Mouse (Mus musculus): Measurements from ENCODE around the gene Arf3. TPM values are rescaled to one million over a fixed set of nuclear protein-coding genes. Genes with fewer than 3 reads are reported as not detected.

Gene Arf3
- polyA plus RNA-seq, 1 experiment from 2014 or later: 97.8 TPM

DNA sequence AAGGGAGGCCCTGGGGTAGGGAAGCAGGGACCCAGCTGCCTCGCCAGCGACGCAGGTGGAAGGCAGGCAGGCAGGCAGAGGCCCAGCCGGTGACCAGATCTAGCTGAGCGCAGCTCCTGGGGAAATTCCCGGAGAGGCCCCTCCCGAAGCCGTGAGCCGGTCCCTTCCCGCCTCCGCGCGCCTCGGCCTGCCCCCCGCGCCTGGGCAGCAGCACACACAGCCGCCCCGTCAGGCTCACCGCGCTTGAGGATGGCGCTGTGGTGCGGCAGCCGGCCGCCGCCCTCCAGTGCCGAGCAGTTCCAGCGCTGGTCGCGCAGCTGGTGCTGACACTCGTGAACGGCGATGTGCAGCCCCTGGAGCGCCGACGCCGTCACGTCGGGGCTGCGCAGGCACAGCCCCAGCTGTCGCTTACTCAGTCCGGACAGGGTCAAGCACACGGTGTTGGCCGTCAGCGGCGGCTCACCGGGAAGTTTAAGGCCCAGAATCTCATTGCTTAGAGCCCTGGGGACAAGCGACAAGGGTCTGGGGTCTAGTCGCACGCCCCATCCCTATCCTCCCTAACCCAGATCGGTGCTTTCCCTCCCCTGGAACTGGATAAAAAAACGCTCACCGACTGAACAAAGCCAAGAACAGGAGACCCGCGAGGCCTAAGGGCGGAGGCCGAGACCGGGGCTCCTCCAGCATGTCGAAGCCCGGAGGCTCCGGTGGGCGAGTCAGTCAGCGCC lies 13.4 kb upstream of the Arf3 start:
- no peak overlapping the region for H3K27ac ChIP-seq (replicated peaks)
- H3K4me2 ChIP-seq: peak overlapping the region; percentile 50
- no peaks in the 10 kb centered on the region for H3K9me3 ChIP-seq (replicated peaks)
- H3K27me3 ChIP-seq (replicated peaks): peaks cover 98% of the 10 kb centered on the region
- H3K4me3 ChIP-seq (replicated peaks): peak overlapping the region; percentile 29
- peak; percentile 42; the same call in 1 of the 2 replicates for ATAC-seq (ENCODE audit: low FRiP score)
- H3K36me3 ChIP-seq: no peaks in the 10 kb centered on the region
- peaks cover 47% of the 10 kb centered on the region for H3K4me1 ChIP-seq
- no peak overlapping the region; the same call in 1 of the 2 replicates for H3K9ac ChIP-seq (replicated peaks)
- WGBS: under 1% methylated on average over 62 of the region's 62 CpGs

DNA sequence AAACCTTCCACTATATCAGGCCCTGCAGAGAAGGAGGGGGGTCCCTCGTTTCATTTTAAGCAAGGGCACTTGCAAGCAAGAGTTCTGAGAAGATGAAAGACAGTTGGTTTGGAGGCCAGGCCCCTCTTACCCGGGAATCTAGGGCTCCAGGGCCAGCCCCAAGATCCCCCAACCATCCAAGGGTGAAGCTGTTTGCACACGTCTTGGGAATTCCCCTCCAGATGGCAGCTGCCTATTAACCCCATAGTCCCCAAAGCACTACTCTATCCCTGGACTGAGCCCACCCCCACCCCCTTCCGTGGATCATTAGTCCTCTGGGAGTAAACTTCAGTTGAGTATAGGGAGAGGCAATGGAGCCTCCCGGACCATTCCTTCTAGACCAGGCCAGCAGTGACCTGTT lies 12.5 kb upstream of the Arf3 start:
- Histone ChIP-seq H3K9me3 (replicated peaks) (no peaks in the 10 kb centered on the region), H3K4me1 (peaks cover 44% of the 10 kb centered on the region), H3K36me3 (no peaks in the 10 kb centered on the region), H3K27me3 (replicated peaks) (peaks cover 98% of the 10 kb centered on the region), H3K27ac (replicated peaks) (no peak overlapping the region), H3K9ac (replicated peaks) (no peak overlapping the region), H3K4me3 (replicated peaks) (no peak overlapping the region), H3K4me2 (no peak overlapping the region)
- WGBS: 2% methylated on average over 5 of the region's 5 CpGs
- no peak for ATAC-seq (ENCODE audit: low FRiP score)

DNA sequence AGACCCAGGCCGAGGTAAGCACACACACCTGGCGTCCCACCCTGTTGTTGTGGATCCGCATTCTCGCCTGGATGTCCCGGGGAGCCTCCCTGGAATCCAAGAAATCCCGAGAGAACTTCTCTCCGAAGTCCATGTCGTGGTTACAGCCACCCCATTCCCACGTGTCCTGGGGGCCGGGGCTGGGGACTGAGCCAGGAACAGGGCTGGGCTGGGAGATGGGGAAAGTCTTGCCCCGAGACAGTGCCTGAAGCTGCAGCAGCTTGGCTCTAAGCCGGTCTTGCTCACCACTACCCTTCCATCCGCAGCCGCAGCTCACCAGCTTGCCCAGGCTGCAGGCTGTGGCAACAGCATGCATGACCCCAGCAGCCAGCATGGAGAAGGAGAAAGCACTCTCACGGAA lies 11.1 kb upstream of the Arf3 start:
- H3K4me2 ChIP-seq: no peak overlapping the region
- H3K27ac ChIP-seq (replicated peaks): no peak overlapping the region
- H3K36me3 ChIP-seq: no peaks in the 10 kb centered on the region
- peaks cover 98% of the 10 kb centered on the region for H3K27me3 ChIP-seq (replicated peaks)
- no peak overlapping the region for H3K4me3 ChIP-seq (replicated peaks)
- no peak overlapping the region for H3K9ac ChIP-seq (replicated peaks)
- H3K4me1 ChIP-seq: peaks cover 44% of the 10 kb centered on the region
- WGBS: 6% methylated on average over 15 of the region's 15 CpGs
- ATAC-seq (ENCODE audit: low FRiP score): no peak
- no peaks in the 10 kb centered on the region for H3K9me3 ChIP-seq (replicated peaks)

DNA sequence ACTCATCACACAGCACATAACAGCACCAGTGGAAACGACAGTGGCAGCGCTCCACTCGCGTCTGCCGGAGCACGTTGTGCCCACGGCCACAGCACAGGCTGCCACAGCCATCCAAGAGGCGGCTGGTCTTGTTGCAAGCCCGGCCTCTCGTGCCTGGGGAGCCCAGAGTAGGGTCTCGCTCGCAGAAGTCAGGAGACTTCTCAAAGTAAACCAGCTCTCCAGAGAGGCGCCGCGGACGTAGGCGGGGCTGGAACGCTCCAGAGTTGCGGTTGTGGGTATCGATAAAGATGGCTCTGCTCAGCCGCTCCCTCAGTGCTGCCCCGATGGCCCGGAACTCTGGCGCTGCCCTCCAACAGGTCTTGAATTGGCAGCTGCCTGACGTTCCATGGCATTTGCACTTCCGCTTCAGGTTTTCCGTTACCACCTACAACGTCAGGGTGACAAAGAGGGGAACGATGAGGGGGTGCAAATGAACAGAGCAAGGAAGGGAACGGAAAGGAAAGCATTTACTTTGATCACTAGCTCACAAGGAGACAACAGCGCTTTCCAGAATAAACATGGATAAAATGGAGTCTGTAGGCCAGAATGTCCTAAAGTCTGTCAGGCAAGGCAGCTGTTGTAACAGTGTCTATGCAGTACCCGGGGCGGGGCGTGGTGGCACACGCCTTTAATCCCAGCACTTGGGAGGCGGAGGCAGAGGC lies 9.6 kb upstream of the Arf3 start:
- Histone ChIP-seq H3K9me3 (replicated peaks) (no peaks in the 10 kb centered on the region), H3K4me2 (peak overlapping the region; percentile 51), H3K27me3 (replicated peaks) (peaks cover 96% of the 10 kb centered on the region), H3K36me3 (no peaks in the 10 kb centered on the region), H3K4me3 (replicated peaks) (peak overlapping the region; percentile 24), H3K27ac (replicated peaks) (no peak overlapping the region), H3K9ac (replicated peaks) (peak overlapping the region; percentile 14; the same call in 1 of the 2 replicates), H3K4me1 (peaks cover 35% of the 10 kb centered on the region)
- 3% methylated on average over 36 of the region's 36 CpGs for WGBS
- ATAC-seq (ENCODE audit: low FRiP score): no peak

DNA sequence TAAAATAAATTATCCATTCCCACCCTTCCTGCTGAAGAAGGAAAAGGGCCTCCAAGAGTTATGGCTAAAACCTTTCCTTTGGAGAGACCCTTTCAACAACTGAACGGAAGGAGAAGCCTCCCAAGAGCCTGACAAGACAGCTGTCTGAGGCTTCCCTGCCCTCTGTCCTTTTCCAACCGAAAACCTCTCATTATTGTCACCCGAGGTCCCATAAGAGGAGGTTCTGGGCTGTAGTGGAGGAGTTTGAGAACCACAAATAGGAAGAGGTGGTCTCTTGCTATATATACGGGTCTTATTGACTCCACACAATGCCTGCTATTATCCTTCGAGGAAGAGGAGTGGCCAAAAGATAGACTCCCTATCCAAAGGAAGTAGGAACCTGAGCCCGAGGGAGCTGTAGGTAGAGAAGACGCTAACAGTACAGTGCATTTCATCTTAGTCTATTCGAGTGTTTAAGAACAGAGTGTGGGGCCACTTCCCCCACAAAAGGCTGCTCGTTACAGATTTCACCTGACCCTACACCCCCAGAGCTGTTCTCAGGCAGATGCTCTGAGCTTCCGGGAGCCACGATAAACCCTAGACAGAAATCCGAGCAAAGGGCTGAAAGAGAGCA lies 8.9 kb upstream of the Arf3 start:
- ATAC-seq (ENCODE audit: low FRiP score): no peak
- Histone ChIP-seq H3K4me3 (replicated peaks) (peak overlapping the region; percentile 24), H3K36me3 (no peaks in the 10 kb centered on the region), H3K4me2 (peak overlapping the region; percentile 51), H3K27ac (replicated peaks) (no peak overlapping the region), H3K9me3 (replicated peaks) (no peaks in the 10 kb centered on the region), H3K9ac (replicated peaks) (peak overlapping the region; percentile 14; the same call in 1 of the 2 replicates), H3K27me3 (replicated peaks) (peaks cover 88% of the 10 kb centered on the region), H3K4me1 (peaks cover 28% of the 10 kb centered on the region)
- WGBS: 4% methylated on average over 12 of the region's 12 CpGs

DNA sequence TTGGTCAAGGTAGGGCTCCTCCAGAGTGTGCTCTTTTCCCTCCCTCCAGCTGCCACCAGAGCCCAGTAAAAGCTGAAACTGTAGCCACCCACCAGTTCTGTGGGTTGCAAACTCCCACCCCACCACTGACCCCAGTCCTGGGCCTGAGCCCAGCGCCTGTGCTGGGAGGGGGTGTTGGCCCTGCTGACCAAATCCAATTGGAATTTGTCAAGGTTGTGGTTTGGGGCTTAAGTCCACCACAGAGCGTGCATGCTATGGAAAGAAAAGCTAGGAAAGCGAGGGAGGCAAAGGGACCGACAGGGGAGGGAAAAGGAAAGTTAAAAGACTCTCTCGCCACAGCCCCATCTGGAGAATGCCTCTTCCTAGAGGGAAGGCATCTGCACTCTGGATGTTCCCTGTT lies 5.2 kb upstream of the Arf3 start:
- Histone ChIP-seq H3K27me3 (replicated peaks) (peaks cover 67% of the 10 kb centered on the region), H3K4me3 (replicated peaks) (no peak overlapping the region), H3K4me2 (no peak overlapping the region), H3K4me1 (peaks cover 22% of the 10 kb centered on the region), H3K9me3 (replicated peaks) (no peaks in the 10 kb centered on the region), H3K27ac (replicated peaks) (no peak overlapping the region), H3K9ac (replicated peaks) (no peak overlapping the region), H3K36me3 (no peaks in the 10 kb centered on the region)
- ATAC-seq (ENCODE audit: low FRiP score): no peak
- 23% methylated on average over 5 of the region's 5 CpGs for WGBS

DNA sequence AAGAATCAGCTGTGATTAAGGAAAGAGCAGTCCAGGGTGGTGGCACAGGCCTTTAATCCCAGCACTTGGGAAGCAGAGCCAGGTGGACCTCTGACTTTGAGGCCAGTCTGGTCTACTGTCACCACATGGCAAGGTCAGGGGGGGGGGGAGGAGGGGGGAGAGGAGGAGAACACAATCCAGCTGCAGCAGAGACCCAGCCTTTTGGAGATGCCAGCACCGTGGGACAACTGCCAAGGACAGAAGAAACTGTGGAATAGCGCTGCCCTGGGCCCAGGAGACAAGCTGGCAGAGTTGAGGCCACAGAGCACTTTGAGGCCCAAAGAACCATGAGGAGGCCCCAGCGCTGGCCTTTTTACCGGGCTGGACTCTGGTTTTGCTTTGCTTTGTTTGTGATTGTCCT lies 2.9 kb upstream of the Arf3 start:
- H3K9me3 ChIP-seq (replicated peaks): no peaks in the 10 kb centered on the region
- H3K36me3 ChIP-seq: no peaks in the 10 kb centered on the region
- H3K4me1 ChIP-seq: peaks cover 21% of the 10 kb centered on the region
- H3K27me3 ChIP-seq (replicated peaks): peaks cover 45% of the 10 kb centered on the region
- H3K4me2 ChIP-seq: no peak overlapping the region
- 66% methylated on average over 4 of the region's 4 CpGs for WGBS
- no peak for ATAC-seq (ENCODE audit: low FRiP score)
- no peak overlapping the region for H3K9ac ChIP-seq (replicated peaks)
- no peak overlapping the region for H3K4me3 ChIP-seq (replicated peaks)
- H3K27ac ChIP-seq (replicated peaks): no peak overlapping the region

DNA sequence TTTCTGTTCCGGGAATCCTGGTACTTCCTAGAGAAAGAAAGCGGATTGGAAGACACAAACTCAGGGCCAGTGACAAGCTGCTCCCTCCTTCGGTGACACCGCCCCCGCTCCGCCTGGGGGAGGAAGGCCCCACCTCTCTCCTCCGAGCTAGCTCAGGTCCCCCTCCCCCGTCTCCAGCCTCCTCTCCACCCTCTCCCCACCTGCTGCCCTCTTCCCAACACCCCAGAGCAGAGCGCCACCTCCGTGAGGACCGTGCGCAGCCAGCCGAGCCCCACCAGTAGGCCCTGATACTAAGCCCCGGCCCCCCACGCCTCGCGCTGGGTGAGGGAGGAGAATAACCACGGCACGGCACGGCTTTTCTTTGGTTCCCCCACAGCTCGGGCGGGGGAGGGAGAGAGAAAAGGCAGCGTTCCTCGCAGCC lies 803 bp downstream of the Arf3 start:
- H3K4me2 ChIP-seq: peak overlapping the region; percentile 86
- ATAC-seq (ENCODE audit: low FRiP score): peak; percentile 68
- peaks cover 16% of the 10 kb centered on the region for H3K36me3 ChIP-seq
- no peaks in the 10 kb centered on the region for H3K9me3 ChIP-seq (replicated peaks)
- H3K4me1 ChIP-seq: peaks cover 31% of the 10 kb centered on the region
- peaks cover 15% of the 10 kb centered on the region for H3K27me3 ChIP-seq (replicated peaks)
- H3K9ac ChIP-seq (replicated peaks): peak overlapping the region; percentile 96
- peak overlapping the region; percentile 94 for H3K27ac ChIP-seq (replicated peaks)
- under 1% methylated on average over 21 of the region's 24 CpGs for WGBS
- H3K4me3 ChIP-seq (replicated peaks): peak overlapping the region; percentile 100

DNA sequence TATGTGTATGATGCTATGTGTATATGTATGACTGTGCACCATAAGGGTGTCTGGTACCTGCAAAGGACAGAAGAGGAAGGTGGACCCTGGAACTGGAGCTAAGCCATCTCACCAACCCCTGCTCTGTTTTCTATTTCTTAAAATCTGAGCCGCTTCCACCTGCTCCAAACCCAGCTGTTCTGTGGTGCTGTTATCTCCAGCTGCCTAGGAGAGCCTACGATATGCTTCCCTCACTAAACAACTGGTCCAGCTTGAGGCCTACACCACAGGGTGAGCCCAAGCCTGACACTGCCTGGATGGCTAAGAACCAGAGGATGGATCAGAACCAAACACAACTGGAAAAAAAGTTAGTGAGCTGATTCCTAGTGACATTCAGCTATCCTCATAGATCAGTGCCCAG lies 8.9 kb downstream of the Arf3 start:
- ATAC-seq (ENCODE audit: low FRiP score): no peak
- H3K27me3 ChIP-seq (replicated peaks): no peaks in the 10 kb centered on the region
- H3K9ac ChIP-seq (replicated peaks): no peak overlapping the region
- no peak overlapping the region for H3K4me2 ChIP-seq
- WGBS: 87% methylated on average over 2 of the region's 2 CpGs
- H3K4me3 ChIP-seq (replicated peaks): no peak overlapping the region
- peaks cover 12% of the 10 kb centered on the region; the same call in 1 of the 2 replicates for H3K4me1 ChIP-seq
- H3K27ac ChIP-seq (replicated peaks): no peak overlapping the region
- H3K9me3 ChIP-seq (replicated peaks): no peaks in the 10 kb centered on the region
- H3K36me3 ChIP-seq: peaks cover 6% of the 10 kb centered on the region; the same call in 1 of the 2 replicates

DNA sequence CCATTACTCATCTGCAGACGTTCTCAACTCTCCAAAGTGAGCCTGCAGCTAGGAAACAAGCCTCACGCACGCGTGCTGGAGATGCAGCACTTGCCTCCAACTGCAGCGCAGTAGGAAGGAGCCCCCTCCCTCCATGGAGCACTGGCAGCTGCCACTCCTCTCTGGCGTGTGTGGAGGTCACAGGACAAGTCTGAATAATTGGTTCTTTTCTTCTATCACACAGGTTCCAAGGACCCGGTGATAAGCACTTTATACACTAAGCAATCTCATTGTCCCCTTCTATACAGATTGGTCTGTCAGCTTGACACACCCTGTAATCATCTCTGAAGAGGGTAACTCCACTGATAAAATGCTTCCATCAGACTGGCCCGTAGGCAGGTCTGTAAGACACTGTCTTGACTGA lies 10.0 kb downstream of the Arf3 start:
- no peak for ATAC-seq (ENCODE audit: low FRiP score)
- 77% methylated on average over 8 of the region's 8 CpGs for WGBS
- H3K36me3 ChIP-seq: peaks cover 3% of the 10 kb centered on the region; the same call in 1 of the 2 replicates
- no peak overlapping the region for H3K4me3 ChIP-seq (replicated peaks)
- no peaks in the 10 kb centered on the region for H3K27me3 ChIP-seq (replicated peaks)
- H3K4me2 ChIP-seq: no peak overlapping the region
- no peak overlapping the region for H3K9ac ChIP-seq (replicated peaks)
- H3K27ac ChIP-seq (replicated peaks): no peak overlapping the region
- no peaks in the 10 kb centered on the region for H3K9me3 ChIP-seq (replicated peaks)
- H3K4me1 ChIP-seq: peaks cover 16% of the 10 kb centered on the region

DNA sequence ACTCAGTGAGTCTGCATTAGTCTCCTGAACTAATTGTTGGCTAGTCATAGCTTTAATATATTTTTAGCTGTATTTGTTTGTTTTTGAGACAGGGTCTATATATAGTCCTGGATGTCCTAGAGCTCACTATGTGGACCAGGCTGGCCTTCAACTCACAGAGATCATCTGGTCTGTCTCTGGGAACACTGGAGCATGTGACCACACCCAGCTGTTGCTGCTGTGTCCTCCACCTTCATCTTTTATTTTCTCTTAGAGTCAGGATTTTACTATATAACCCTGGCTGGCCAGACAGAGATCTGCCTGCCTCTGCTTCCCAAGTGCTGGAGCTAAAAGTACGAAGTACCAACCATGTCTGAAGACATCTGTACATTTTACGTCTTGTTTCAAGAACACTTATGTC lies 13.9 kb downstream of the Arf3 start:
- Histone ChIP-seq H3K9me3 (replicated peaks) (no peaks in the 10 kb centered on the region), H3K4me2 (no peak overlapping the region), H3K27me3 (replicated peaks) (no peaks in the 10 kb centered on the region), H3K4me3 (replicated peaks) (no peak overlapping the region), H3K27ac (replicated peaks) (no peak overlapping the region), H3K4me1 (peaks cover 21% of the 10 kb centered on the region), H3K36me3 (peaks cover 6% of the 10 kb centered on the region; the same call in 1 of the 2 replicates), H3K9ac (replicated peaks) (no peak overlapping the region)
- ATAC-seq (ENCODE audit: low FRiP score): no peak
- WGBS: 99% methylated on average over 2 of the region's 2 CpGs

All from neural tube, embryonic 15.5 days (tissue).